8 mouse cellular contexts compared by ENCODE assay signal in genomic region chr11:121235475-121236238, GRCm38 (mm10). TPM values are rescaled to one million over a fixed set of nuclear protein-coding genes. Genes with fewer than 3 reads are reported as not detected.
DNase-seq lines count a peak whose midpoint lies in the region; ATAC-seq and TF ChIP-seq lines count a peak whose summit lies in the region.

No protein-coding gene starts in this region.

- H3K4me1 ChIP-seq in MEL (ENCODE audit: control insufficient read depth in 1 of 2, insufficient read depth in 2 of 2, low read length in 2 of 2), result peaks cover 28 to 43% of the 10 kb centered on the region in 2 experiments
- peaks cover 7% of the 10 kb centered on the region; the same call in 1 of the 2 replicates for H3K4me1 ChIP-seq in embryonic facial prominence, embryonic 12.5 days
- peaks cover 7% of the 10 kb centered on the region for H3K4me1 ChIP-seq in intestine, embryonic 15.5 days (replicated peaks)
- H3K4me1 ChIP-seq in lung, adult 2 months (ENCODE audit: control insufficient read depth, insufficient read depth, low read length), result peaks cover 2% of the 10 kb centered on the region; the same call in 1 of the 2 replicates
- H3K4me1 ChIP-seq in small intestine, adult 2 months (ENCODE audit: control insufficient read depth, insufficient read depth, insufficient read length, low read length), result peaks cover 2% of the 10 kb centered on the region; the same call in 1 of the 2 replicates

- peaks cover 10% of the 10 kb centered on the region for H3K79me2 ChIP-seq in MEL (ENCODE audit: control insufficient read depth, insufficient read depth, low read length, poor library complexity)

- H3K9me3 ChIP-seq in MEL (replicated peaks; ENCODE audit: insufficient read depth, low read length), result no peaks in the 10 kb centered on the region
- H3K9me3 ChIP-seq in embryonic facial prominence, embryonic 12.5 days, result no peaks in the 10 kb centered on the region
- H3K9me3 ChIP-seq in intestine, embryonic 15.5 days, result no peaks in the 10 kb centered on the region

- peak in 1 of 2 experiments; percentile 50; a peak in 1 of 4 replicates for TF ChIP-seq POLR2A in MEL (IDR thresholded peaks at IDR 0.05; ENCODE audit: control insufficient read depth in 1 of 2, insufficient read depth in 1 of 2, low read depth in 1 of 2, low read length in 2 of 2, poor library complexity in 1 of 2)
- no peak for TF ChIP-seq POLR2A in lung, adult 2 months (IDR thresholded peaks at IDR 0.05; ENCODE audit: borderline replicate concordance, extremely low read depth, low read depth, low read length)
- TF ChIP-seq POLR2A in small intestine, adult 2 months (IDR thresholded peaks at IDR 0.05; ENCODE audit: low read depth, low read length), result no peak

- peak; percentile 67 for TF ChIP-seq RAD21 in MEL (IDR thresholded peaks at IDR 0.05; ENCODE audit: low read depth, low read length)

- peak overlapping the region; percentile 42 to 87 for H3K4me3 ChIP-seq in MEL (ENCODE audit: control insufficient read depth in 1 of 2, insufficient read depth in 1 of 2, low read depth in 2 of 2, low read length in 2 of 2)
- peak overlapping the region; percentile 76; the same call in 1 of the 2 replicates for H3K4me3 ChIP-seq in embryonic facial prominence, embryonic 12.5 days
- no peak overlapping the region for H3K4me3 ChIP-seq in intestine, embryonic 15.5 days (replicated peaks)
- no peak overlapping the region for H3K4me3 ChIP-seq in lung, adult 2 months (replicated peaks; ENCODE audit: extremely low read depth, low read depth, low read length)
- H3K4me3 ChIP-seq in small intestine, adult 2 months (ENCODE audit: low read depth, low read length), result no peak overlapping the region

- TF ChIP-seq CTCF in MEL (IDR thresholded peaks at IDR 0.05 in 2 of 3, conservative IDR thresholded peaks at IDR 0.05 in 1 of 3; ENCODE audit: control insufficient read depth in 1 of 3, insufficient read depth in 1 of 3, low read depth in 2 of 3, low read length in 3 of 3, poor library complexity in 1 of 3, severe bottlenecking in 1 of 3), result peak; percentile 87 to 92 (median 91)
- TF ChIP-seq CTCF in lung, adult 2 months (IDR thresholded peaks at IDR 0.05; ENCODE audit: insufficient read depth, low read length), result peak; percentile 55
- TF ChIP-seq CTCF in small intestine, adult 2 months (IDR thresholded peaks at IDR 0.05; ENCODE audit: extremely low read depth, insufficient read length, insufficient replicate concordance, low read depth, low read length), result peak; percentile 60; the same call in 1 of the 2 replicates

- H3K27me3 ChIP-seq in MEL (ENCODE audit: control insufficient read depth in 1 of 2, insufficient read depth in 2 of 2, low read length in 2 of 2), result no peaks in the 10 kb centered on the region
- no peaks in the 10 kb centered on the region for H3K27me3 ChIP-seq in embryonic facial prominence, embryonic 12.5 days
- H3K27me3 ChIP-seq in intestine, embryonic 15.5 days (replicated peaks), result no peaks in the 10 kb centered on the region
- no peaks in the 10 kb centered on the region for H3K27me3 ChIP-seq in small intestine, adult 2 months (ENCODE audit: control insufficient read depth, insufficient read depth, low read length)

- peaks cover under 1 to 60% of the 10 kb centered on the region in 2 experiments; a peak in 2 of 4 replicates for H3K36me3 ChIP-seq in MEL (ENCODE audit: control insufficient read depth in 1 of 2, insufficient read depth in 2 of 2, low read length in 2 of 2)
- H3K36me3 ChIP-seq in embryonic facial prominence, embryonic 12.5 days, result 0 out of 2 replicates have a peak, but pooled peaks cover 14% of the 10 kb centered on the region
- H3K36me3 ChIP-seq in intestine, embryonic 15.5 days, result no peaks in the 10 kb centered on the region
- peaks cover 8% of the 10 kb centered on the region; the same call in 1 of the 2 replicates for H3K36me3 ChIP-seq in small intestine, adult 2 months (ENCODE audit: control insufficient read depth, insufficient read depth, low read length)

- peak; percentile 77 for DNase-seq in CD4-positive, CD25-positive, alpha-beta regulatory T cell, adult 2 months (ENCODE audit: low read depth, low spot score)
- DNase-seq in MEL (ENCODE audit: low read depth, low spot score), result peak; percentile 94
- DNase-seq in lung, adult 2 months, result no peak

- H3K4me2 ChIP-seq in embryonic facial prominence, embryonic 12.5 days (replicated peaks), result peak overlapping the region; percentile 54
- peak overlapping the region; percentile 63 for H3K4me2 ChIP-seq in intestine, embryonic 15.5 days (replicated peaks)

- no peak for ATAC-seq in CD4-positive, CD25-positive, alpha-beta regulatory T cell, adult 4 months
- no peak for ATAC-seq in embryonic facial prominence, embryonic 12.5 days (ENCODE audit: insufficient number of reproducible peaks, insufficient read depth, low FRiP score, low TSS enrichment)
- no peak for ATAC-seq in intestine, embryonic 15.5 days
- no peak for ATAC-seq in activated CD4-positive, CD25-positive, alpha-beta regulatory T cell, adult 4 months

- 26% methylated on average over 9 of the region's 9 CpGs for WGBS in embryonic facial prominence, embryonic 12.5 days
- 25% methylated on average over 9 of the region's 9 CpGs for WGBS in intestine, embryonic 15.5 days
- 26% methylated on average over 9 of the region's 9 CpGs for WGBS in lung, adult 2 months
- 18% methylated on average over 9 of the region's 9 CpGs for WGBS in small intestine, adult 2 months

- H3K9ac ChIP-seq in MEL (ENCODE audit: control insufficient read depth, low read depth, low read length, poor library complexity, severe bottlenecking), result peak overlapping the region; percentile 66
- H3K9ac ChIP-seq in embryonic facial prominence, embryonic 12.5 days, result 0 out of 2 replicates have a peak overlapping the region, but pooled peaks have one; percentile 54
- 0 out of 2 replicates have a peak overlapping the region, but pooled peaks have one; percentile 71 for H3K9ac ChIP-seq in intestine, embryonic 15.5 days

- TF ChIP-seq EP300 in MEL (IDR thresholded peaks at IDR 0.05; ENCODE audit: low read depth in 1 of 2, low read length in 2 of 2), result no peak

- H3K27ac ChIP-seq in MEL (ENCODE audit: control insufficient read depth, low read depth, low read length), result peak overlapping the region; percentile 85
- H3K27ac ChIP-seq in embryonic facial prominence, embryonic 12.5 days, result peak overlapping the region; percentile 99
- H3K27ac ChIP-seq in intestine, embryonic 15.5 days, result peak overlapping the region; percentile 100
- peak overlapping the region; percentile 99; the same call in 1 of the 2 replicates for H3K27ac ChIP-seq in small intestine, adult 2 months (ENCODE audit: insufficient read depth, low read depth, low read length)

RNA-seq across cellular contexts. Expression of gene Narf, which starts 1.4 kb away (rescaled TPM):
- polyA plus RNA-seq in CD4-positive, CD25-positive, alpha-beta regulatory T cell, adult 4 months (2017; shearing (Covaris generic)), result 10 to 100 TPM; 30.1 to 41.9 TPM
- 31.9 and 45.3 TPM in 2 replicates for total RNA-seq in MEL (2012; rRNA removed)
- 10 to 100 TPM in 1 of 2 experiments, not detected in 1; 44.9 TPM for polyA plus RNA-seq in MEL (2012; ENCODE audit: insufficient read depth in 1 of 2, insufficient read length in 2 of 2, low read depth in 1 of 2, low replicate concordance in 2 of 2, missing spikeins in 1 of 2)
- polyA plus RNA-seq in embryonic facial prominence, embryonic 12.5 days (2016; fragmentation: Nextera tagmentation; extraction: Ambion mirVana), result 63.1 and 70.0 TPM in 2 replicates
- 42.2 TPM in 2 replicates for polyA plus RNA-seq in intestine, embryonic 15.5 days (2015; fragmentation: Nextera tagmentation; extraction: Ambion mirVana)
- 16.6 and 21.5 TPM in 2 replicates for polyA plus RNA-seq in lung, adult 2 months (2012; rRNA removed)
- 15.3 and 23.9 TPM in 2 replicates for polyA plus RNA-seq in small intestine, adult 2 months (2012; rRNA removed)
- 10 to 100 TPM; 20.6 to 33.3 TPM for polyA plus RNA-seq in activated CD4-positive, CD25-positive, alpha-beta regulatory T cell, adult 4 months (2017; shearing (Covaris generic))

RNA-seq across cellular contexts. Expression of gene Cybc1, which starts 6.5 kb away (rescaled TPM):
- 100 to 1,000 TPM; 103 to 150 TPM for polyA plus RNA-seq in CD4-positive, CD25-positive, alpha-beta regulatory T cell, adult 4 months (2017; shearing (Covaris generic))
- 42.5 and 46.1 TPM in 2 replicates for total RNA-seq in MEL (2012; rRNA removed)
- 10 to 100 TPM in 1 of 2 experiments, not detected in 1; 43.6 TPM for polyA plus RNA-seq in MEL (2012; ENCODE audit: insufficient read depth in 1 of 2, insufficient read length in 2 of 2, low read depth in 1 of 2, low replicate concordance in 2 of 2, missing spikeins in 1 of 2)
- 37.9 and 38.9 TPM in 2 replicates for polyA plus RNA-seq in embryonic facial prominence, embryonic 12.5 days (2016; fragmentation: Nextera tagmentation; extraction: Ambion mirVana)
- 31.2 and 33.2 TPM in 2 replicates for polyA plus RNA-seq in intestine, embryonic 15.5 days (2015; fragmentation: Nextera tagmentation; extraction: Ambion mirVana)
- 23.7 and 25.3 TPM in 2 replicates for polyA plus RNA-seq in lung, adult 2 months (2012; rRNA removed)
- 16.4 and 20.8 TPM in 2 replicates for polyA plus RNA-seq in small intestine, adult 2 months (2012; rRNA removed)
- polyA plus RNA-seq in activated CD4-positive, CD25-positive, alpha-beta regulatory T cell, adult 4 months (2017; shearing (Covaris generic)), result 10 to 100 TPM; 66.8 to 78.7 TPM

RNA-seq across cellular contexts. Expression of gene Foxk2, which starts 24.1 kb away (rescaled TPM):
- 1 to 10 TPM; 4.1 to 6.1 TPM for polyA plus RNA-seq in CD4-positive, CD25-positive, alpha-beta regulatory T cell, adult 4 months (2017; shearing (Covaris generic))
- total RNA-seq in MEL (2012; rRNA removed), result 59.6 and 64.5 TPM in 2 replicates
- 100 to 1,000 TPM in 1 of 2 experiments, 10 to 100 TPM in 1; 68.0 to 317 TPM for polyA plus RNA-seq in MEL (2012; ENCODE audit: insufficient read depth in 1 of 2, insufficient read length in 2 of 2, low read depth in 1 of 2, low replicate concordance in 2 of 2, missing spikeins in 1 of 2)
- 10.6 and 10.8 TPM in 2 replicates for polyA plus RNA-seq in embryonic facial prominence, embryonic 12.5 days (2016; fragmentation: Nextera tagmentation; extraction: Ambion mirVana)
- polyA plus RNA-seq in intestine, embryonic 15.5 days (2015; fragmentation: Nextera tagmentation; extraction: Ambion mirVana), result 6.3 and 6.6 TPM in 2 replicates
- 30.3 and 34.2 TPM in 2 replicates for polyA plus RNA-seq in lung, adult 2 months (2012; rRNA removed)
- 22.4 and 23.6 TPM in 2 replicates for polyA plus RNA-seq in small intestine, adult 2 months (2012; rRNA removed)
- polyA plus RNA-seq in activated CD4-positive, CD25-positive, alpha-beta regulatory T cell, adult 4 months (2017; shearing (Covaris generic)), result 1 to 10 TPM; 5.3 to 6.3 TPM

RNA-seq across cellular contexts. Expression of gene Ogfod3, which starts 31.1 kb away (rescaled TPM):
- polyA plus RNA-seq in CD4-positive, CD25-positive, alpha-beta regulatory T cell, adult 4 months (2017; shearing (Covaris generic)), result 1 to 10 TPM; 7.8 to 8.8 TPM
- 10.1 and 12.7 TPM in 2 replicates for total RNA-seq in MEL (2012; rRNA removed)
- polyA plus RNA-seq in MEL (2012; ENCODE audit: insufficient read depth in 1 of 2, insufficient read length in 2 of 2, low read depth in 1 of 2, low replicate concordance in 2 of 2, missing spikeins in 1 of 2), result 10 to 100 TPM in 1 of 2 experiments, not detected in 1; 12.3 TPM
- polyA plus RNA-seq in embryonic facial prominence, embryonic 12.5 days (2016; fragmentation: Nextera tagmentation; extraction: Ambion mirVana), result 22.1 and 22.9 TPM in 2 replicates
- polyA plus RNA-seq in intestine, embryonic 15.5 days (2015; fragmentation: Nextera tagmentation; extraction: Ambion mirVana), result 29.5 and 32.0 TPM in 2 replicates
- 11.5 and 14.1 TPM in 2 replicates for polyA plus RNA-seq in lung, adult 2 months (2012; rRNA removed)
- polyA plus RNA-seq in small intestine, adult 2 months (2012; rRNA removed), result 8.6 and 13.1 TPM in 2 replicates
- 1 to 10 TPM; 4.4 to 4.7 TPM for polyA plus RNA-seq in activated CD4-positive, CD25-positive, alpha-beta regulatory T cell, adult 4 months (2017; shearing (Covaris generic))

RNA-seq across cellular contexts. Expression of gene Hexdc, which starts 31.4 kb away (rescaled TPM):
- polyA plus RNA-seq in CD4-positive, CD25-positive, alpha-beta regulatory T cell, adult 4 months (2017; shearing (Covaris generic)), result 1 to 10 TPM; 2.3 to 3.1 TPM
- total RNA-seq in MEL (2012; rRNA removed), result 6.4 and 7.1 TPM in 2 replicates
- 1 to 10 TPM in 1 of 2 experiments, not detected in 1; 9.0 TPM for polyA plus RNA-seq in MEL (2012; ENCODE audit: insufficient read depth in 1 of 2, insufficient read length in 2 of 2, low read depth in 1 of 2, low replicate concordance in 2 of 2, missing spikeins in 1 of 2)
- 10.4 and 10.5 TPM in 2 replicates for polyA plus RNA-seq in embryonic facial prominence, embryonic 12.5 days (2016; fragmentation: Nextera tagmentation; extraction: Ambion mirVana)
- polyA plus RNA-seq in intestine, embryonic 15.5 days (2015; fragmentation: Nextera tagmentation; extraction: Ambion mirVana), result 9.0 and 9.3 TPM in 2 replicates
- polyA plus RNA-seq in lung, adult 2 months (2012; rRNA removed), result 13.4 and 13.9 TPM in 2 replicates
- 12.5 and 27.9 TPM in 2 replicates for polyA plus RNA-seq in small intestine, adult 2 months (2012; rRNA removed)
- polyA plus RNA-seq in activated CD4-positive, CD25-positive, alpha-beta regulatory T cell, adult 4 months (2017; shearing (Covaris generic)), result 1 to 10 TPM; 1.5 to 2.1 TPM

Comparison
In these comparisons a context has a peak if more than half of its experiments do, and no peak if none do; other contexts are left out.
1. H3K4me3 ChIP-seq: peak in MEL (2 of 2) and embryonic facial prominence, embryonic 12.5 days (single experiment); none in intestine, embryonic 15.5 days (single experiment), lung, adult 2 months (single experiment) and small intestine, adult 2 months (single experiment).
2. Peak in every context shown above with its lines, with median percentiles within 50 percentile points of each other: H3K27ac ChIP-seq, H3K9ac ChIP-seq and CTCF ChIP-seq.